Mouse (Mus musculus): ENCODE measurements around the gene Tdg.
"Not testable (repeated sequence)": the region's sequence is repeated elsewhere in the genome, so short reads cannot be mapped to it uniquely, and the experiment has no call there.

Gene Tdg

GRCm38 (mm10) chr10:82629586-82630255 lies at the start of gene Tdg:
Gene Tdg, plus strand, starts transcription at chr10:82629828.
- DNase-seq (ENCODE audit: low read depth, low spot score) = peak; percentile 98

- not testable (repeated sequence) for DNase-seq (ENCODE audit: low read depth, low spot score)
These were observed 40.0 kb upstream of the Tdg start for GRCm38 (mm10) chr10:82589673-82590072.

- DNase-seq (ENCODE audit: low read depth, low spot score) = not testable (repeated sequence)
These were observed 35.2 kb upstream of the Tdg start for GRCm38 (mm10) chr10:82594421-82594820.

GRCm38 (mm10) chr10:82622235-82622634 lies 7.4 kb upstream of the Tdg start:
- peak; percentile 21 for DNase-seq (ENCODE audit: low read depth, low spot score)

- DNase-seq (ENCODE audit: low read depth, low spot score) = peak; percentile 90
These were observed 6.7 kb upstream of the Tdg start, which contains the start of gene 1190007I07Rik for GRCm38 (mm10) chr10:82622671-82623552. Gene 1190007I07Rik, minus strand, starts transcription at chr10:82623228.

GRCm38 (mm10) chr10:82623553-82623932 lies 6.1 kb upstream of the Tdg start:
- not testable (repeated sequence) for DNase-seq (ENCODE audit: low read depth, low spot score)

GRCm38 (mm10) chr10:82629111-82629585 lies 480 bp upstream of the Tdg start:
- DNase-seq (ENCODE audit: low read depth, low spot score) = no peak

GRCm38 (mm10) chr10:82630497-82630896 lies 869 bp downstream of the Tdg start:
- no peak for DNase-seq (ENCODE audit: low read depth, low spot score)

GRCm38 (mm10) chr10:82631133-82631532 lies 1.5 kb downstream of the Tdg start:
- DNase-seq (ENCODE audit: low read depth, low spot score) = peak; percentile 34

- peak; percentile 70 for DNase-seq (ENCODE audit: low read depth, low spot score)
These were observed 3.1 kb downstream of the Tdg start for GRCm38 (mm10) chr10:82632496-82633280.

GRCm38 (mm10) chr10:82634348-82634747 lies 4.7 kb downstream of the Tdg start:
- DNase-seq (ENCODE audit: low read depth, low spot score) = no peak

GRCm38 (mm10) chr10:82636321-82636720 lies 6.7 kb downstream of the Tdg start:
- no peak for DNase-seq (ENCODE audit: low read depth, low spot score)

- DNase-seq (ENCODE audit: low read depth, low spot score) = no peak
These were observed 9.5 kb downstream of the Tdg start for GRCm38 (mm10) chr10:82639032-82639698.

GRCm38 (mm10) chr10:82641481-82641880 lies 11.9 kb downstream of the Tdg start:
- DNase-seq (ENCODE audit: low read depth, low spot score) = no peak

- no peak for DNase-seq (ENCODE audit: low read depth, low spot score)
These were observed 16.5 kb downstream of the Tdg start for GRCm38 (mm10) chr10:82646083-82646482.

GRCm38 (mm10) chr10:82647205-82647811 lies 17.7 kb downstream of the Tdg start:
- no peak for DNase-seq (ENCODE audit: low read depth, low spot score)

- DNase-seq (ENCODE audit: low read depth, low spot score) = no peak
These were observed 21.6 kb downstream of the Tdg start for GRCm38 (mm10) chr10:82651221-82651620.

GRCm38 (mm10) chr10:82652625-82653024 lies 23.0 kb downstream of the Tdg start:
- no peak for DNase-seq (ENCODE audit: low read depth, low spot score)

- no peak for DNase-seq (ENCODE audit: low read depth, low spot score)
These were observed 25.0 kb downstream of the Tdg start for GRCm38 (mm10) chr10:82654581-82654980.

- DNase-seq (ENCODE audit: low read depth, low spot score) = no peak
These were observed 32.2 kb downstream of the Tdg start for GRCm38 (mm10) chr10:82661820-82662219.

Data from CD4-positive helper T cell, adult 2 months (primary cell).